Mouse (Mus musculus) intestine, postnatal 0 days (tissue): Measurements from ENCODE around the gene Golga5. TPM values are rescaled to one million over a fixed set of nuclear protein-coding genes. Genes with fewer than 3 reads are reported as not detected.

Source experiments
- ATAC-seq: fragments of 200-750 bp; cut with Nextera tagmentation; 2 replicates; pipeline ENCODE4 v1.8.0; 2017; ENCODE audit warnings: mild to moderate bottlenecking, moderate TSS enrichment, moderate library complexity
- H3K27ac ChIP-seq: fragments of 300-500 bp; sonication (generic); 2 replicates; pipeline ENCODE4 v1.5.1; 2014; ENCODE audit warnings: mild to moderate bottlenecking, low read depth, low read length, moderate library complexity
- H3K27me3 ChIP-seq: fragments of 300-500 bp; sonication (generic); replicated peaks from 2 replicates; pipeline ENCODE4 v1.6.1; 2014; ENCODE audit warnings: low read length, mixed read lengths; ENCODE audit not compliant: control insufficient read depth, insufficient read depth
- H3K36me3 ChIP-seq: fragments of 300-500 bp; sonication (generic); 2 replicates; pipeline ENCODE4 v1.6.1; 2014; ENCODE audit warnings: mild to moderate bottlenecking, moderate library complexity; ENCODE audit not compliant: control insufficient read depth, insufficient read depth
- H3K4me1 ChIP-seq: fragments of 300-500 bp; sonication (generic); replicated peaks from 2 replicates; pipeline ENCODE4 v1.6.1; 2014; ENCODE audit warnings: antibody characterized with exemption, low read length, mixed read lengths; ENCODE audit not compliant: control insufficient read depth, insufficient read depth
- H3K4me2 ChIP-seq: fragments of 300-500 bp; sonication (generic); replicated peaks from 2 replicates; pipeline ENCODE4 v1.6.1; 2014; ENCODE audit warnings: low read depth, mild to moderate bottlenecking, moderate library complexity
- H3K4me3 ChIP-seq: fragments of 300-500 bp; sonication (generic); 2 replicates; pipeline ENCODE4 v1.5.1; 2014; ENCODE audit warnings: low read depth, low read length
- H3K9ac ChIP-seq: fragments of 300-500 bp; sonication (generic); 2 replicates; pipeline ENCODE4 v1.6.1; 2014; ENCODE audit warnings: mild to moderate bottlenecking, low read depth, low read length
- H3K9me3 ChIP-seq: fragments of 300-500 bp; sonication (generic); 2 replicates; pipeline ENCODE4 v1.6.1; 2016; ENCODE audit warnings: mixed run types; ENCODE audit not compliant: control insufficient read depth
- CTCF ChIP-seq: sonication (generic); IDR thresholded peaks from 2 replicates; pipeline ENCODE4 v1.5.1; 2016; ENCODE audit warnings: low read depth, mild to moderate bottlenecking, control low read depth, antibody characterized with exemption, moderate library complexity
- WGBS: fragments of 180-500 bp; shearing (Covaris S2); extraction: QIAGEN DNeasy Blood & Tissue Kit; methylation state at CpG from one replicate; pipeline ENCODE4 v1.1.7; 2014; 5-methylcytosine and 5-hydroxymethylcytosine counted together
- polyA plus RNA-seq: library from polyadenylated mRNA; unstranded; fragments of >200 nt; fragmentation: Nextera tagmentation; extraction: Ambion mirVana; gene quantifications from 2 replicates; pipeline ENCODE4 v1.2.1, GENCODE M21; 2015

Golga5 gene
- polyA plus RNA-seq, 1 experiment from 2014 or later = 36.1 TPM

GRCm38 (mm10) chr12:102540278-102540677 is 71.3 kb downstream of the Golga5 start:
- H3K9ac ChIP-seq = no peak overlapping the region
- no peak for ATAC-seq
- no peak for TF ChIP-seq CTCF
- H3K4me1 ChIP-seq = no peaks in the 10 kb centered on the region
- 77% methylated on average over 8 of the region's 8 CpGs for WGBS
- H3K27me3 ChIP-seq = no peaks in the 10 kb centered on the region
- H3K4me3 ChIP-seq = no peak overlapping the region
- H3K9me3 ChIP-seq = no peaks in the 10 kb centered on the region
- no peak overlapping the region for H3K4me2 ChIP-seq
- H3K36me3 ChIP-seq = no peaks in the 10 kb centered on the region
- no peak overlapping the region for H3K27ac ChIP-seq

GRCm38 (mm10) chr12:102541168-102541567 is 72.2 kb downstream of the Golga5 start:
- H3K4me3 ChIP-seq = no peak overlapping the region

GRCm38 (mm10) chr12:102545122-102545521 is 76.2 kb downstream of the Golga5 start:
- no peak overlapping the region for H3K27ac ChIP-seq
- WGBS = 44% methylated on average over 6 of the region's 6 CpGs
- H3K4me2 ChIP-seq = no peak overlapping the region
- H3K9me3 ChIP-seq = no peaks in the 10 kb centered on the region
- no peak for ATAC-seq
- no peaks in the 10 kb centered on the region for H3K27me3 ChIP-seq
- no peaks in the 10 kb centered on the region for H3K4me1 ChIP-seq
- no peak overlapping the region for H3K4me3 ChIP-seq
- no peak overlapping the region for H3K9ac ChIP-seq
- no peak for TF ChIP-seq CTCF
- H3K36me3 ChIP-seq = no peaks in the 10 kb centered on the region

More at GRCm38 (mm10) chr12:102541168-102541567, 72.2 kb downstream of the Golga5 start:
- H3K27me3 ChIP-seq = no peaks in the 10 kb centered on the region
- H3K27ac ChIP-seq = no peak overlapping the region
- no peaks in the 10 kb centered on the region for H3K4me1 ChIP-seq
- H3K9me3 ChIP-seq = no peaks in the 10 kb centered on the region
- no peak overlapping the region for H3K9ac ChIP-seq
- H3K4me2 ChIP-seq = no peak overlapping the region
- 83% methylated on average over 7 of the region's 7 CpGs for WGBS
- ATAC-seq = no peak
- H3K36me3 ChIP-seq = no peaks in the 10 kb centered on the region
- TF ChIP-seq CTCF = no peak

Other genes starting within 250 kb of the Golga5 start
- gene Rin3, start 186.1 kb upstream of the Golga5 start, polyA plus RNA-seq = 8.8 and 10.5 TPM in 2 replicates
- gene Lgmn, start 29.3 kb upstream of the Golga5 start, polyA plus RNA-seq = 1,340 and 1,424 TPM in 2 replicates
- 41.5 and 43.2 TPM in 2 replicates for gene Chga, start 85.8 kb downstream of the Golga5 start, polyA plus RNA-seq
- 56.3 and 57.4 TPM in 2 replicates for gene Itpk1, start 235.8 kb downstream of the Golga5 start, polyA plus RNA-seq